Mouse (Mus musculus) embryonic facial prominence, embryonic 10.5 days (tissue): ENCODE measurements around the gene Sugt1. TPM values are rescaled to one million over a fixed set of nuclear protein-coding genes. Genes with fewer than 3 reads are reported as not detected.
A peak's percentile ranks its signal among the peaks of the same experiment; 100 is the strongest.

Source experiments
- DNase-seq: peaks from one replicate; pipeline ENCODE4 v3.0.0-alpha.2; 2017; ENCODE audit warnings: low spot score
- H3K27ac ChIP-seq: fragments of 300-500 bp; sonication (generic); replicated peaks from 2 replicates; pipeline ENCODE4 v1.5.1; 2016; ENCODE audit warnings: mild to moderate bottlenecking
- H3K27me3 ChIP-seq: fragments of 300-500 bp; sonication (generic); replicated peaks from 2 replicates; pipeline ENCODE4 v1.6.1; 2016; ENCODE audit warnings: low read depth, mild to moderate bottlenecking; ENCODE audit not compliant: poor library complexity, severe bottlenecking
- H3K36me3 ChIP-seq: fragments of 300-500 bp; sonication (generic); replicated peaks from 2 replicates; pipeline ENCODE4 v1.6.1; 2016; ENCODE audit warnings: mild to moderate bottlenecking, moderate library complexity
- H3K4me1 ChIP-seq: fragments of 300-500 bp; sonication (generic); 2 replicates; pipeline ENCODE4 v1.6.1; 2016
- H3K4me3 ChIP-seq: fragments of 300-500 bp; sonication (generic); 2 replicates; pipeline ENCODE4 v1.5.1; 2016; ENCODE audit warnings: mild to moderate bottlenecking, moderate library complexity
- H3K9me3 ChIP-seq: fragments of 300-500 bp; sonication (generic); 2 replicates; pipeline ENCODE4 v1.6.1; 2016; ENCODE audit warnings: mild to moderate bottlenecking
- WGBS: fragments of 180-500 bp; shearing (Covaris S2); methylation state at CpG from one replicate; pipeline ENCODE4 v1.1.7; 2016; 5-methylcytosine and 5-hydroxymethylcytosine counted together
- polyA plus RNA-seq: library from polyadenylated mRNA; unstranded; fragments of >200 nt; fragmentation: Nextera tagmentation; extraction: Ambion mirVana; gene quantifications from 2 replicates; pipeline ENCODE4 v1.2.1, GENCODE M21; 2016

The Sugt1 gene
- polyA plus RNA-seq, 1 experiment from 2014 or later = 151 TPM

- WGBS = 36% methylated on average over 16 of the region's 16 CpGs
- DNase-seq = no peak
These were observed 872 bp upstream of the Sugt1 start for GRCm38 (mm10) chr14:79586499-79587138.

GRCm38 (mm10) chr14:79587852-79588229, 350 bp downstream of the Sugt1 start:
- Histone ChIP-seq H3K9me3 (no peaks in the 10 kb centered on the region), H3K27ac (peak overlapping the region; percentile 96), H3K4me1 (peaks cover 28% of the 10 kb centered on the region), H3K36me3 (peaks cover 26% of the 10 kb centered on the region), H3K4me3 (peak overlapping the region; percentile 69), H3K27me3 (no peaks in the 10 kb centered on the region)
- no peak for DNase-seq
- WGBS = 2% methylated on average over 9 of the region's 9 CpGs

More at GRCm38 (mm10) chr14:79586499-79587138, 872 bp upstream of the Sugt1 start:
- Histone ChIP-seq H3K27me3 (no peaks in the 10 kb centered on the region), H3K9me3 (no peaks in the 10 kb centered on the region), H3K36me3 (peaks cover 17% of the 10 kb centered on the region), H3K27ac (peak overlapping the region; percentile 96), H3K4me1 (peaks cover 28% of the 10 kb centered on the region), H3K4me3 (peak overlapping the region; percentile 69)

- Histone ChIP-seq H3K4me3 (peak overlapping the region; percentile 69), H3K36me3 (peaks cover 26% of the 10 kb centered on the region), H3K4me1 (peaks cover 28% of the 10 kb centered on the region), H3K27ac (no peak overlapping the region), H3K9me3 (no peaks in the 10 kb centered on the region), H3K27me3 (no peaks in the 10 kb centered on the region)
- DNase-seq = no peak
- 91% methylated on average over 9 of the region's 9 CpGs for WGBS
These were observed 1.1 kb downstream of the Sugt1 start for GRCm38 (mm10) chr14:79588534-79588951.

GRCm38 (mm10) chr14:79589401-79589800, 1.9 kb downstream of the Sugt1 start:
- no peak for DNase-seq
- no peak overlapping the region for H3K4me3 ChIP-seq
- no peaks in the 10 kb centered on the region for H3K9me3 ChIP-seq
- H3K27ac ChIP-seq = no peak overlapping the region
- peaks cover 28% of the 10 kb centered on the region for H3K4me1 ChIP-seq
- H3K36me3 ChIP-seq = peaks cover 33% of the 10 kb centered on the region
- H3K27me3 ChIP-seq = no peaks in the 10 kb centered on the region
- WGBS = 87% methylated on average over 6 of the region's 6 CpGs

- Histone ChIP-seq H3K36me3 (peaks cover 48% of the 10 kb centered on the region), H3K4me3 (no peak overlapping the region), H3K9me3 (no peaks in the 10 kb centered on the region), H3K27me3 (no peaks in the 10 kb centered on the region), H3K27ac (no peak overlapping the region), H3K4me1 (peaks cover 28% of the 10 kb centered on the region)
- DNase-seq = no peak
- whole genome bisulfite sequencing = 94% methylated on average over 8 of the region's 8 CpGs
These were observed 3.4 kb downstream of the Sugt1 start for GRCm38 (mm10) chr14:79590916-79591315.

- Histone ChIP-seq H3K36me3 (peaks cover 55% of the 10 kb centered on the region), H3K4me1 (peaks cover 23% of the 10 kb centered on the region), H3K27me3 (no peaks in the 10 kb centered on the region), H3K9me3 (no peaks in the 10 kb centered on the region), H3K4me3 (no peak overlapping the region), H3K27ac (no peak overlapping the region)
- WGBS = 97% methylated on average over 2 of the region's 2 CpGs
- DNase-seq = no peak
These were observed 4.1 kb downstream of the Sugt1 start for GRCm38 (mm10) chr14:79591611-79592010.

GRCm38 (mm10) chr14:79594069-79594468, 6.6 kb downstream of the Sugt1 start:
- H3K36me3 ChIP-seq = peaks cover 80% of the 10 kb centered on the region
- 91% methylated on average over 5 of the region's 5 CpGs for WGBS

GRCm38 (mm10) chr14:79596602-79597001, 9.1 kb downstream of the Sugt1 start:
- Histone ChIP-seq H3K36me3 (peaks cover 89% of the 10 kb centered on the region), H3K4me1 (no peaks in the 10 kb centered on the region), H3K27me3 (no peaks in the 10 kb centered on the region), H3K27ac (no peak overlapping the region), H3K4me3 (no peak overlapping the region), H3K9me3 (no peaks in the 10 kb centered on the region)
- WGBS = 89% methylated on average over 4 of the region's 4 CpGs
- DNase-seq = no peak

More at GRCm38 (mm10) chr14:79594069-79594468, 6.6 kb downstream of the Sugt1 start:
- Histone ChIP-seq H3K27ac (no peak overlapping the region), H3K27me3 (no peaks in the 10 kb centered on the region), H3K4me3 (no peak overlapping the region), H3K9me3 (no peaks in the 10 kb centered on the region), H3K4me1 (peaks cover 11% of the 10 kb centered on the region)
- DNase-seq = no peak

- Histone ChIP-seq H3K4me1 (no peaks in the 10 kb centered on the region), H3K27me3 (no peaks in the 10 kb centered on the region), H3K9me3 (no peaks in the 10 kb centered on the region), H3K27ac (no peak overlapping the region), H3K4me3 (no peak overlapping the region), H3K36me3 (peaks cover 98% of the 10 kb centered on the region)
- DNase-seq = no peak
- WGBS = 94% methylated on average over 2 of the region's 2 CpGs
These were observed 18.4 kb downstream of the Sugt1 start for GRCm38 (mm10) chr14:79605881-79606280.

- Histone ChIP-seq H3K4me1 (no peaks in the 10 kb centered on the region), H3K36me3 (peaks cover 98% of the 10 kb centered on the region), H3K27ac (no peak overlapping the region), H3K9me3 (no peaks in the 10 kb centered on the region), H3K4me3 (no peak overlapping the region), H3K27me3 (no peaks in the 10 kb centered on the region)
- 93% methylated on average over 6 of the region's 6 CpGs for WGBS
- no peak for DNase-seq
These were observed 18.9 kb downstream of the Sugt1 start for GRCm38 (mm10) chr14:79606392-79606791.

- no peak for DNase-seq
- no peak overlapping the region for H3K27ac ChIP-seq
- H3K9me3 ChIP-seq = no peaks in the 10 kb centered on the region
- WGBS = 92% methylated on average over 3 of the region's 3 CpGs
- H3K4me1 ChIP-seq = no peaks in the 10 kb centered on the region
- H3K4me3 ChIP-seq = no peak overlapping the region
- H3K36me3 ChIP-seq = peaks cover 98% of the 10 kb centered on the region
- H3K27me3 ChIP-seq = no peaks in the 10 kb centered on the region
These were observed 19.4 kb downstream of the Sugt1 start for GRCm38 (mm10) chr14:79606867-79607266.

- Histone ChIP-seq H3K36me3 (peaks cover 98% of the 10 kb centered on the region), H3K4me1 (no peaks in the 10 kb centered on the region), H3K27me3 (no peaks in the 10 kb centered on the region), H3K4me3 (no peak overlapping the region), H3K9me3 (no peaks in the 10 kb centered on the region), H3K27ac (no peak overlapping the region)
- DNase-seq = no peak
- 93% methylated on average over 4 of the region's 4 CpGs for WGBS
These were observed 19.9 kb downstream of the Sugt1 start for GRCm38 (mm10) chr14:79607352-79607751.

GRCm38 (mm10) chr14:79608286-79608685, 20.8 kb downstream of the Sugt1 start:
- H3K4me3 ChIP-seq = no peak overlapping the region
- no peaks in the 10 kb centered on the region for H3K27me3 ChIP-seq
- H3K4me1 ChIP-seq = no peaks in the 10 kb centered on the region
- DNase-seq = no peak
- H3K9me3 ChIP-seq = no peaks in the 10 kb centered on the region
- peaks cover 98% of the 10 kb centered on the region for H3K36me3 ChIP-seq
- no peak overlapping the region for H3K27ac ChIP-seq
- 93% methylated on average over 6 of the region's 6 CpGs for WGBS
